Mouse (Mus musculus) thymus, postnatal 25 days (tissue): Measurements from ENCODE around the gene Wdsub1.

Experiments used
- DNase-seq: peaks from one replicate; pipeline ENCODE4 v3.0.0; 2022

Wdsub1 gene

DNA sequence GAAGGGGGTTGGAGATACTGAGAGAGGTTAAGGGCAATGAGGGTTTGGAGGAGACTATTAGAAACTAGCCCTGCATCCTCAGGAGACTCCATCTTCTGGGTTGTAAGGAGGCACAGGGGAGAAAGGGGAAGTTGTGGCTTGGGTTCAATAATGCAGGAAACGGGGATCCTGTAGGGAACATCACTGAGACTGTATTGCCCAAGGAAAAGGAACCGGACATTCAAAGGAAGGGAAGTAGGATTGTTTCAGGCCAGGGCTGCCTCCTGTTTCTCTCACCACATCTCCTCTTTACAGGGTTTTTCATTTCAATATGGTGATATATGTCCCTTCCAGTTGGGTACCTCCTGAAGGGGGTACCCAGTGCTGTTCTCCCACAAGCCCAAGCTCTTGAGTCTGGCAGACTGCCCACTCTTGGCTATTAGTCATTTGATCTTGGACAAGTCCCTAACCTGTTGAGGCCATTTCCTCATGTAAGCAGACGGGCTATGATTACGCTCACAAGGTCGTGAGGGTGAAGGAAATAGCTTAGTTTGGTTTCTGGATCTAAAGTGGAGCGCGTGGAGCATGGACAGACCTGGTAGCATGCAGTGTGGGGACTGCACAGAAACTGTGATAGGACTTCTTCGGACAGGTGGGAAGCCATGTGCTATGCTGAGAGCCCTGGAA lies 79.5 kb downstream of the Wdsub1 start:
- DNase-seq: no peak
